Mouse (Mus musculus) liver, embryonic 14.5 days (tissue): ENCODE measurements around the gene Tubb2b.

ENCODE experiments used
- CTCF ChIP-seq: IDR thresholded peaks from 2 replicates; pipeline ENCODE4 v1.5.1; 2016; ENCODE audit warnings: antibody characterized with exemption, low read depth, control low read depth
- EP300 ChIP-seq: IDR thresholded peaks from 2 replicates; pipeline ENCODE4 v1.6.1; 2016; ENCODE audit warnings: antibody characterized with exemption, low read depth

- TF ChIP-seq CTCF = no peak
- no peak for TF ChIP-seq EP300
These were observed 33.2 kb downstream of the Tubb2b start for GRCm38 (mm10) chr13:34097086-34097485.
